Mouse (Mus musculus) telencephalon, adult 2 months (tissue): ENCODE results near the gene Gm10061.
"Not testable (repeated sequence)": the region's sequence is repeated elsewhere in the genome, so short reads cannot be mapped to it uniquely, and the experiment has no call there.

Source experiments
- DNase-seq: peaks from one replicate; pipeline ENCODE4 v3.0.0-alpha.2; 2011; ENCODE audit warnings: low read depth, low spot score

Gene Gm10061

DNA sequence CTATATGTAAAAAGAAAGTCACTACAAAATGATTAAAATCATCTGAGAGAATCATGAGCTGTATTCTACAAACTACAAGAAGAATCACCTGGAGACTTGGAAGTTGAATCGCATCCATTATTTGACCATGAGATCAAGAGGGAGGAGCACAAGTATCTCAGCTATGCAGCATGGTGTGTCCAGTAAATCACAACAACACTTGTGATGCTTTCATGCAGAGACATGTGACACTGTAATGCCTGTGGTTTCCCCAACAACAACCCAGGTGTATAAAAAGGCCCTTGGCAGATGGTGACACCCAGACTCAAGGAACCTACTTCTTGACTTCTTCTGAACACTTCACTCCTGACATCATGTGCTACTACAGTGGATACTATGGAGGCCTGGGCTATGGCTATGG, at the start of gene Gm10061:
TSS of gene Gm10061 (plus strand) at position 301 of the 400 bp plus-strand sequence.
- no peak for DNase-seq

DNA sequence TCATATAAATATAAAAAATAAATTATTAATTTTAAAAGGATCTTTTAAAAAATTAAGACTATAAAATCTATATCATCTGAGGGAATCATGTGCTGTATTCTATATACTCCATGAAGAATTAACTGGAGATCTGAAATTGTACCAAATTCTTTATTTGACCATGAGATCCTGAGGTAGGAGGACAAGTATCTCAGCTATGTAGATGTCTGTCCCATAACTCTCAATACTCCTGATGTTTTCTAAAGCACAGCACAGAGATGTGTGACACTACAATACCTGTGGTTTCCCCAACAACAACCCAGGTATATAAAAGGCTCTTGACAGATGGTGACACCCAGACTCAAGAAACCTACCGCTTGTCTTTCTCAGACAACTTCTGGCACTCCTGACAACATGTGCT, 10.3 kb upstream of the Gm10061 start, which contains the start of gene Gm6358:
TSS of gene Gm6358 (plus strand) at position 301 of the 400 bp plus-strand sequence.
- DNase-seq: no peak

DNA sequence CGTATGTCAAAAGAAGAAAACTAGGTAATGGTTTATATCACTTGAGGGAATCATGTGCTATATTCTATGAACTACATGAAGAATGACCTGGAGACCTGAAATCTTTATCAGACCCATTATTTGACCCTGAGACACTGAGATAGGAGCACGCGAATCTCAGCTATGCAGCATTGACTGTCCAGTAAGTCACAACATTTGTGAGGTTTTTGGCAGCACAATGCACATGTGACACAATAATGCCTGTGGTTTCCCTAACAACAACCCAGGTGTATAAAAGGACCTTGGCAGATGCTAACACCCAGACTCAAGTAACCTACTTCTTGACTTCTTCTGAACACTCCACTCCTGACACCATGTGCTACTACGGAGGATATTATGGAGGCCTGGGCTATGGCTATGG, 6.8 kb downstream of the Gm10061 start, which contains the start of gene Gm9789:
TSS of gene Gm9789 (plus strand) at position 301 of the 400 bp plus-strand sequence.
- no peak for DNase-seq

DNA sequence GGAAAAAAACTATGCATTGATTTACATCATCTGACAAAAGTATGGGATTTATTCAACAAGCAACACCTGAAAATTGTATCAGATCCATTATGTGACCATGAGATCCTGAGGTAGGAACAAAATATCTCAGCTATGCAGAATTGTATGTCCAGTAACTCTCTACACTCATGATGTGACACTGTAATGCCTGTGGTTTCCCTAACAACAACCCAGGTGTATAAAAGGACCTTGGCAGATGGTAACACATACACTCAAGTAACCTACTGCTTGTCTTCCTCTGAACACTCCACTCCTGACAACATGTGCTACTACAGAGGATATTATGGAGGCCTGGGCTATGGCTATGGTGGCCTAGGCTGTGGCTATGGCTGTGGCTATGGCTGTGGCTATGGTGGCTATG, 18.3 kb downstream of the Gm10061 start, which contains the start of gene Gm7735:
TSS of gene Gm7735 (plus strand) at position 301 of the 400 bp plus-strand sequence.
- not testable (repeated sequence) for DNase-seq

DNA sequence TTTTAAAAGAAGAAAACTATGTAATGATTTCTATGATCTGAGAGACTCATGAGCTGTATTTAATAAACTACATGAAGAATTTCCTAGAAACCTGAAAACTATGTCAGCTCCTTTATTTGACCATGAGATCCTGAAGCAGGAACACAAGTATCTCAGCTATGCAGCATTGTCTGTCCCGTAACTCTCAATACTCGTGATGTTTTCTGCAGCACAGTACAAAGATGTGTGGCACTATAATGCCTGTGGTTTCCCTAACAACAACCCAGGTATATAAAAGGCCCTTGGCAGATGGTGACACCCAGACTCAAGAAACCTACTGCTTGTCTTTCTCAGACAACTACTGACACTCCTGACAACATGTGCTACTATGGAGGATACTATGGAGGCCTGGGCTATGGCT, 23.5 kb downstream of the Gm10061 start, which contains the start of gene 1110057P08Rik:
TSS of gene 1110057P08Rik (plus strand) at position 301 of the 400 bp plus-strand sequence.
- no peak for DNase-seq

DNA sequence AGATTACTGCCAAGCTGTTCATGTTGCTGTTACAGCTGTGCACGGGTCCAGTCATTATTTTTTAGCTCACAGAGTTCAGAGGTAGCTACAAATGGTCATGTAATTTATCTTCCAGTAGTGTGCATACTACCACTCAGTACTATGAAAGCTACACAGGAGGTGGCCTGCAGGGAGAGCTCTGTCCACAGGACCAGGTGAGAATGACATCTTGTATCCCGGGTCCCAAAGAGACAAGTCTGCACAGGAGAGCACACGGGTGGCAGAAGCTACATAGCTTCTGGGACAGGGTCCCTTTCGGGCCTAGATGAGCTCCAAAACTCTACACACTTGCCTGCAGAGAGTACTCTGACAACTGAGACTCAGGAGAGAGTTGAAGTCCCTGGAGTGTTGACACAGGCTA, 37.7 kb downstream of the Gm10061 start:
- no peak for DNase-seq
